Mouse (Mus musculus): ENCODE results near the gene Fgfbp3.

- TF ChIP-seq CTCF (IDR thresholded peaks at IDR 0.05) (no peak), EP300 (IDR thresholded peaks at IDR 0.05) (no peak)
Observed at GRCm38 (mm10) chr19:36958331-36958730, 38.9 kb upstream of the Fgfbp3 start.

Data from lung, postnatal 0 days (tissue).